Mouse (Mus musculus): Measurements from ENCODE around the gene Slc9a8.

DNA sequence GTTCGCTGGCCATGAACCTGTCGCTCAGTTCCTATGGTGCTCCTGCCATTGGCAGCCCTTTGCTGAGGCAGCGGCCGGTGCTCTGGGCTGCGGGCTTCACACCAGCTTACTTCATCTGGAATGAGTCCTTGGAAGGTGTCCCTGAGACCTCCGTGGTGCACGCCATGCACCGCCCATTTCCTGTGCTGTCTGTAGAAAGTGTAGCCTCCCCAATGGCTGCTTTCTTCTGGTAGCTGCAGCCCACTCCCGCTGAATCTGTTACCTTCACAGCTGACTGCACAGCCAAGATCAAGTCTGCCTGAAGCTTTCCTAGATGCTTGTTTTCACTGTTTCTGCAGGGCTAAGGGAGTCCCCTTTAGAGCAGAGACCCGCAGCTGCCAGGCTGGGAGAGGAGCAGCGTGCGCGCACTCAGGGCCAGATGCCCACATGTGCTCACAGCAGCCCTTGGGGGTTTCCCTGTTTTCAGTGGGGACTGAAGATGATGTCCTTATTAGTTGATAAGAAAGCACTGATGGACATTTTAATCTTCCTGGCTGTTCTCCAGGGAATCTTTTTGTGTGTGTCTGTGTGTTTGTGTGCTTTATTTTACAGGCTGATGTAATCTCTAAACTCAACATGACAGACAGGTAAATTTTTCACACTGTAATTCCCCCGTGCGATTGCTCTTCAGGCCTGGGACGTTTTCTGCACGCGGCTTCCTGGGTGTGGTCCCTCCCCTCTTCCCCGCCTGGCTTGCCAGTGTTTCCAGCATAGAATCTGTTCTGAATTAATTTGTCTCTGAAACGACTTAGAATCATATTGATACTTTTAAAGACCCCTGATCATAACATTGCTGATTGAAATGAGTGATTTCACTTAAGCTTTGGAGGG, 24.6 kb downstream of the Slc9a8 start:
- TF ChIP-seq POLR2A (IDR thresholded peaks at IDR 0.05; ENCODE audit: extremely low read depth, insufficient read depth, low read length) (no peak), CTCF (IDR thresholded peaks at IDR 0.05; ENCODE audit: low read depth, low read length) (no peak)

All from liver, adult 2 months (tissue).